Mouse (Mus musculus) midbrain, embryonic 16.5 days (tissue): ENCODE measurements at regions not wholly inside any gene's neighbourhood (a gene's known extent, or its start where the extent isn't known, plus 50 kb on each side); places are given as distances from the start of the nearest gene placed in this dataset.

Experiments used
- ATAC-seq: fragments of 200-750 bp; cut with Nextera tagmentation; 2 replicates; pipeline ENCODE4 v1.8.0; 2017; ENCODE audit warnings: moderate TSS enrichment
- H3K27ac ChIP-seq: fragments of 300-500 bp; sonication (generic); 2 replicates; pipeline ENCODE4 v1.5.1; 2014; ENCODE audit warnings: mild to moderate bottlenecking, low read length, mixed read lengths
- H3K27me3 ChIP-seq: fragments of 300-500 bp; sonication (generic); 2 replicates; pipeline ENCODE4 v1.6.1; 2014; ENCODE audit warnings: low read depth, low read length, mixed read lengths; ENCODE audit not compliant: control insufficient read depth, insufficient read depth
- H3K36me3 ChIP-seq: fragments of 300-500 bp; sonication (generic); 2 replicates; pipeline ENCODE4 v1.6.1; 2014; ENCODE audit warnings: mild to moderate bottlenecking, low read length, moderate library complexity, mixed read lengths; ENCODE audit not compliant: control insufficient read depth, insufficient read depth
- H3K4me1 ChIP-seq: fragments of 300-500 bp; sonication (generic); 2 replicates; pipeline ENCODE4 v1.6.1; 2014; ENCODE audit warnings: mild to moderate bottlenecking, low read length, mixed read lengths; ENCODE audit not compliant: control insufficient read depth, insufficient read depth
- H3K4me2 ChIP-seq: fragments of 300-500 bp; sonication (generic); 2 replicates; pipeline ENCODE4 v1.6.1; 2014; ENCODE audit warnings: mild to moderate bottlenecking, low read length, mixed read lengths
- H3K4me3 ChIP-seq: fragments of 300-500 bp; sonication (generic); 2 replicates; pipeline ENCODE4 v1.5.1; 2014; ENCODE audit warnings: low read depth, mild to moderate bottlenecking, low read length, moderate library complexity, mixed read lengths
- H3K9ac ChIP-seq: fragments of 300-500 bp; sonication (generic); 2 replicates; pipeline ENCODE4 v1.6.1; 2014; ENCODE audit warnings: low read depth, low read length, mixed read lengths
- H3K9me3 ChIP-seq: fragments of 300-500 bp; sonication (generic); replicated peaks from 2 replicates; pipeline ENCODE4 v1.6.1; 2014; ENCODE audit warnings: mild to moderate bottlenecking, low read length, mixed read lengths; ENCODE audit not compliant: control insufficient read depth, poor library complexity, severe bottlenecking
- WGBS: fragments of 180-500 bp; shearing (Covaris S2); extraction: QIAGEN DNeasy Blood & Tissue Kit; methylation state at CpG from one replicate; pipeline ENCODE4 v1.1.7; 2014; 5-methylcytosine and 5-hydroxymethylcytosine counted together

- no peaks in the 10 kb centered on the region for H3K4me1 ChIP-seq
- ATAC-seq = peak; percentile 62
Measured at GRCm38 (mm10) chr16:49278478-49278877, 221.2 kb downstream of the Myh15 start.

GRCm38 (mm10) chr16:49288096-49288714 is 230.9 kb downstream of the Myh15 start:
- Histone ChIP-seq H3K4me1 (no peaks in the 10 kb centered on the region), H3K9me3 (no peaks in the 10 kb centered on the region), H3K27ac (no peak overlapping the region), H3K27me3 (no peaks in the 10 kb centered on the region), H3K4me3 (no peak overlapping the region), H3K36me3 (no peaks in the 10 kb centered on the region), H3K4me2 (no peak overlapping the region), H3K9ac (no peak overlapping the region)
- 61% methylated on average over 4 of the region's 4 CpGs for WGBS
- ATAC-seq = peak; percentile 81

More at GRCm38 (mm10) chr16:49278478-49278877, 221.2 kb downstream of the Myh15 start:
- no peak overlapping the region for H3K27ac ChIP-seq
- no peak overlapping the region for H3K9ac ChIP-seq
- H3K36me3 ChIP-seq = no peaks in the 10 kb centered on the region
- no peak overlapping the region for H3K4me3 ChIP-seq
- H3K9me3 ChIP-seq = no peaks in the 10 kb centered on the region
- H3K27me3 ChIP-seq = no peaks in the 10 kb centered on the region
- whole genome bisulfite sequencing = 9% methylated on average over 2 of the region's 2 CpGs
- H3K4me2 ChIP-seq = no peak overlapping the region

DNA sequence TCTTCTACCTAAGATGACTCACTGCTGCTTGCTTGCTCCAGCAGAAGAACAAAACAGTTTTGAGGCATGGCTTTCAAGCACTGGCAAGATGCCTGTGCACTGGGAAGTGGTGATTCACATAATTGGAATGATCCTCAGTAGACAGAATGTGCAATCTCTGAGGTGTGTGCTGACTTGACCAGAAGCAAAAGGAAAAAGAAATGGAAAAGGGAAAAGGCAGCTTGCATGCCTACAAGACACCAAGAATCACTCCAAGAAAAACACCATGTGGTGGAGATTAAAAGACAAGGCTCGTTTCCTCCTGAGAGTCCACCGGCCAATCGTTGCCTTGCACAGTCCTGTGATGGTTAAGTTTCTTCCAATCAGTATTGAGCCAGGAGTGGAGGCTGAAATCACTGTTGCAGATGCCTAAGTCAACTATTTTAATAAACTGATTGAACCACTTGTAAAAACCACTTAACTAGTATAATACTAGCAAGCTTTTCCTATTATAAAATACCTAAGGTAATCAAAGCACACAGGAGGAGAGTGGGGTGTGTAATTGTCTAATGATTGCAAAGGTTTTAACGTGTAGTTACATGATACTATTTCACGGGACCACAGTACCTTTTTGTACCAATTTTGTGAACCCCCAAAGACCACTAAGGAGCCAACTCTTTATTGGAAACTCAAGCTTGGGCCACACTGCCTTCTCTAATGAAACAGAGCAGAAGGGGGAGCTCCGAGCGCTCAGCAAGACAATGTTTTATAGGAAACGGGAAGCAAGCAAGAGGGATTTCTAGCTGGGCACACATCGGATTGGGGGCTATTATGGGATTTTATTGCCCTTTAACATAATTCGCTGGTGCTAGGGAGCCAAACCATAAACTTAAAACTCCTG is 232.2 kb downstream of the Myh15 start:
- no peak overlapping the region for H3K27ac ChIP-seq
- H3K36me3 ChIP-seq = no peaks in the 10 kb centered on the region
- H3K9me3 ChIP-seq = no peaks in the 10 kb centered on the region
- no peaks in the 10 kb centered on the region for H3K4me1 ChIP-seq
- ATAC-seq = no peak
- no peak overlapping the region for H3K4me3 ChIP-seq
- 86% methylated on average over 10 of the region's 10 CpGs for WGBS
- H3K4me2 ChIP-seq = no peak overlapping the region
- H3K9ac ChIP-seq = no peak overlapping the region
- H3K27me3 ChIP-seq = no peaks in the 10 kb centered on the region

DNA sequence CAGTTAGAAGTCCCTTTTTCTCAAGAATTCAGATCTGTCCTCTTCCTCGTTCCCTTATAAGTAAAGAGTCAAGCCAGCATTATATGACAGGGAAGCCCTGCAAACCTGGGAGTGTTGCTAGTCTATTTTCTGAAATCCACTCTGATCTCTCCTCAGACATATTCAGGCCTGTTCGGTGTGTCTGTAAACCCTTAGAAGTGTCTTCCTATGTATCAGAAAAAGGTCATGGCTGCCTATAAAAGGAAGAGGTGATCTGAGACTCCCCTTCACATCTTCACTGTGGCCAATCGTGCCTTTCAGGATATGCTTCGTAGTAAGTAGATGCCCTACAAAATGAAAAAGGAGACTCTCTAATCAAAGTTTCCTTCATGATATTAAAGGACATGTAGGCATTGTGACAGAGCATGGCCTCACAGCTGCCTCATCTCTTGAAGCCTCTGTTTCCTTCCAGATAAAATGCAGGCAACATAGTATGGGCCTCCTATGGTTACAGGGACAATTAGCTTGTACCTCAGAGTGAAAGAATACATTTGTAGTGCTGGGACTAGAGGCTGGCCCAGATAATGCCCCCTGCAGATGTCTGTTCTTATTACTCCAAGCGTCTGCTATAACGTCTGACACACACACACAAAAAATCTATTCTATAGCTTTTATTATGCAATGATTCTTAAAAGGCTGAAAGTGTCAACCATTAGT is 246.5 kb downstream of the Myh15 start:
- ATAC-seq = peak; percentile 89
- no peak overlapping the region for H3K9ac ChIP-seq
- WGBS = 52% methylated on average over 6 of the region's 6 CpGs
- H3K36me3 ChIP-seq = no peaks in the 10 kb centered on the region
- H3K4me2 ChIP-seq = no peak overlapping the region
- H3K27me3 ChIP-seq = no peaks in the 10 kb centered on the region
- no peak overlapping the region for H3K27ac ChIP-seq
- no peaks in the 10 kb centered on the region for H3K9me3 ChIP-seq
- H3K4me3 ChIP-seq = no peak overlapping the region
- H3K4me1 ChIP-seq = no peaks in the 10 kb centered on the region; the same call in 1 of the 2 replicates

GRCm38 (mm10) chr16:49304354-49304753 is 247.1 kb downstream of the Myh15 start:
- no peaks in the 10 kb centered on the region for H3K9me3 ChIP-seq
- H3K27me3 ChIP-seq = no peaks in the 10 kb centered on the region
- H3K4me3 ChIP-seq = no peak overlapping the region
- H3K27ac ChIP-seq = no peak overlapping the region
- H3K4me2 ChIP-seq = no peak overlapping the region
- no peak overlapping the region for H3K9ac ChIP-seq
- no peak for ATAC-seq
- no peaks in the 10 kb centered on the region for H3K36me3 ChIP-seq
- no peaks in the 10 kb centered on the region; the same call in 1 of the 2 replicates for H3K4me1 ChIP-seq
- WGBS = 70% methylated on average over 2 of the region's 2 CpGs

- Histone ChIP-seq H3K9ac (no peak overlapping the region), H3K27me3 (no peaks in the 10 kb centered on the region), H3K4me2 (no peak overlapping the region), H3K9me3 (0 out of 2 replicates have a peak, but pooled peaks cover 3% of the 10 kb centered on the region), H3K27ac (no peak overlapping the region), H3K4me3 (no peak overlapping the region), H3K4me1 (no peaks in the 10 kb centered on the region), H3K36me3 (no peaks in the 10 kb centered on the region)
- WGBS = 81% methylated on average over 2 of the region's 2 CpGs
- no peak for ATAC-seq
Measured at GRCm38 (mm10) chr16:49317061-49317460, 259.8 kb downstream of the Myh15 start.

DNA sequence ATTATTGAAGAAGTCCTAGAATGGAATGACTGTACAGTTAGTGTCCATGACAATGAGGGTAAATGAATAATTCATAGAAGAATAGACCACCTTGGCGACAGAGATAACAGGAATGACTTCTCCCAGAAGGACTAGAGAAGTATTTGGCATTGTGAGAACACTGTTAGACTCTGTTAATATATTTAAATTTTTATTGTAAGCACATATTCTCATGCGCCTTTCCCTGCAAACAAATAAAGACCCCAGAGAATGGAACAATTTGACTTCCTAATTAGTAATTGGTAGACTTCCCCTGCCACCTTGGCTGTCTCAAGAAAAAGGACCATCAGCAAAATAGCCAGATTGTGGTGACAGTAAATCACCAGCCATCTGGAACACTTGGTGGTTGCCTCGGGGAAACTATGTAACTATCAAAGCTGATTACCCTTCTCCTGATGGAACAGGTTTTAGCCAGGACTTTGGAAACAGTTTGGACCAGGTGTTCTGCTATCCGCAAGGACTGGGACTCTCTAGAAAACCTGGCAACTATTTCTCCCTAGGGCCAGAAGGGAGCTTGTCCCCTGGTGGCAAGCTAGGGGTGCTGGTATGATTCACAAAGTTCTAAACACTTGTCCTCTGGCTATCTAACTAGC is 261.9 kb downstream of the Myh15 start:
- Histone ChIP-seq H3K4me3 (no peak overlapping the region), H3K4me1 (no peaks in the 10 kb centered on the region), H3K36me3 (no peaks in the 10 kb centered on the region), H3K9me3 (no peaks in the 10 kb centered on the region), H3K27me3 (no peaks in the 10 kb centered on the region), H3K9ac (no peak overlapping the region), H3K4me2 (no peak overlapping the region), H3K27ac (no peak overlapping the region)
- WGBS = 56% methylated on average over 4 of the region's 4 CpGs
- ATAC-seq = peak; percentile 62

DNA sequence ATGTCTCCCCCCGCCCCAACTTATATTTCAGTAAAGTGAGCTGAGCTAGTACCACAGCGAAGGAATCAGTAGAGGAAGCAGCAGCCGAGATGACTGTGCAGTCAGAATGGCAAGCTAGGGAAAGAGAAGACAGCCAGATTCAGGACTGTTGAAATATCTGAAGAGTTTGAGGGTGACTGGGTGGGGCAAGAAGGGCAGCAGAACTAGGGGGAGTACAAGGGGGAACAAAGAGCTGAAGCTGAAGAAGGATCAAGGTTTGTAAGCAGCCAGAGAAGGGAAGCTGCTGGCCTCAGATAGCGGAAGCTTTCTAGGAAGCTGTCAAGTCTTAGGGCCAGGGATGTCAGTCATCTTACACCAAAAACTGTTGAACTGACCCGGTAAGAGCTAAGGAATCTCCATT is 262.5 kb downstream of the Myh15 start:
- Histone ChIP-seq H3K9ac (no peak overlapping the region), H3K27ac (no peak overlapping the region), H3K9me3 (no peaks in the 10 kb centered on the region), H3K4me3 (no peak overlapping the region), H3K4me1 (no peaks in the 10 kb centered on the region), H3K36me3 (no peaks in the 10 kb centered on the region), H3K27me3 (no peaks in the 10 kb centered on the region), H3K4me2 (no peak overlapping the region)
- 81% methylated on average over 5 of the region's 5 CpGs for WGBS
- no peak; the same call in 1 of the 2 replicates for ATAC-seq
